Mouse (Mus musculus) heart, adult 2 months (tissue): ENCODE data around the gene Rhot2.

ENCODE experiments used
- EP300 ChIP-seq: fragments of 200-500 bp; IDR thresholded peaks from 2 replicates; pipeline ENCODE4 v1.6.1; 2011; ENCODE audit warnings: low read depth, low read length, control low read depth; ENCODE audit not compliant: insufficient read depth
- POLR2A ChIP-seq: fragments of 200-500 bp; IDR thresholded peaks from 2 replicates; pipeline ENCODE4 v1.6.1; 2011; ENCODE audit warnings: mild to moderate bottlenecking, low read depth, low read length, control low read depth; ENCODE audit not compliant: insufficient read depth

- no peak for TF ChIP-seq POLR2A
- no peak for TF ChIP-seq EP300
Observed at GRCm38 (mm10) chr17:25865288-25865687, 20.6 kb upstream of the Rhot2 start.
